Mouse (Mus musculus) central nervous system, embryonic 11.5 days (tissue): ENCODE measurements around the gene Col3a1. TPM values are rescaled to one million over a fixed set of nuclear protein-coding genes. Genes with fewer than 3 reads are reported as not detected.

ENCODE experiments used
- polyA plus RNA-seq: library from polyadenylated mRNA; depleted of rRNA; stranded (reverse); fragments of >200 nt; gene quantifications from 2 replicates; pipeline ENCODE4 v1.2.3, GENCODE M21; 2012; rRNA removed

Gene Col3a1
- 285 and 330 TPM in 2 replicates for polyA plus RNA-seq

DNA sequence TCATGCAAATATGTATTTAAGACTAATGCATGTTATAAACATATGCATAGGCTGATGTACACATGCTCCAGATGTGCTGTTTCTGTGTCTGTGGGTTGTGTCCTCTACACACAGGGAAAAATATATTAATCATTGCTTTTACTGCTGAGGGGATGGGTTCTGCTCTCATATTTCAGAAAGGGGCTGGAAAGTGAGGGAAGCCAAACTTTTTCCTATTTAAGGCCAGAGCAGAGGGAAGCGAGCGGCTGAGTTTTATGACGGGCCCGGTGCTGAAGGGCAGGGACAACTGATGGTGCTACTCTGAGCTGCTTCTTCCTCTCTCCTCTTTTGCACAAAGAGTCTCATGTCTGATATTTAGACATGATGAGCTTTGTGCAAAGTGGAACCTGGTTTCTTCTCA lies at the start of gene Col3a1:
TSS of gene Col3a1 (plus strand) at position 151 of the 400 bp plus-strand sequence.

Other genes starting within 250 kb of the Col3a1 start
- gene Col5a2, start 191.7 kb downstream of the Col3a1 start, polyA plus RNA-seq = 36.7 and 55.0 TPM in 2 replicates